Mouse (Mus musculus) liver, embryonic 11.5 days (tissue): ENCODE results near the gene H2-Oa. TPM values are rescaled to one million over a fixed set of nuclear protein-coding genes. Genes with fewer than 3 reads are reported as not detected.

ENCODE experiments used
- ATAC-seq: fragments of 200-750 bp; cut with Nextera tagmentation; replicated peaks from 2 replicates; pipeline ENCODE4 v1.8.0; 2017; ENCODE audit warnings: moderate number of reproducible peaks, mild to moderate bottlenecking, moderate TSS enrichment, moderate library complexity; ENCODE audit not compliant: low FRiP score
- DNase-seq: peaks from one replicate; pipeline ENCODE4 v3.0.0-alpha.2; 2017; ENCODE audit warnings: low spot score
- H3K27ac ChIP-seq: fragments of 300-500 bp; sonication (generic); 2 replicates; pipeline ENCODE4 v1.5.1; 2014; ENCODE audit warnings: mild to moderate bottlenecking, low read depth, low read length, control low read depth
- H3K27me3 ChIP-seq: fragments of 300-500 bp; sonication (generic); replicated peaks from 2 replicates; pipeline ENCODE4 v1.6.1; 2014; ENCODE audit warnings: low read length, mixed read lengths; ENCODE audit not compliant: control insufficient read depth, insufficient read depth
- H3K36me3 ChIP-seq: fragments of 300-500 bp; sonication (generic); 2 replicates; pipeline ENCODE4 v1.6.1; 2014; ENCODE audit warnings: mild to moderate bottlenecking, low read length, moderate library complexity, mixed read lengths; ENCODE audit not compliant: control insufficient read depth, insufficient read depth
- H3K4me1 ChIP-seq: fragments of 300-500 bp; sonication (generic); replicated peaks from 2 replicates; pipeline ENCODE4 v1.6.1; 2014; ENCODE audit warnings: low read length, mixed read lengths; ENCODE audit not compliant: control insufficient read depth, insufficient read depth
- H3K4me2 ChIP-seq: fragments of 300-500 bp; sonication (generic); 2 replicates; pipeline ENCODE4 v1.6.1; 2014; ENCODE audit warnings: mild to moderate bottlenecking, control low read depth, moderate library complexity
- H3K4me3 ChIP-seq: fragments of 300-500 bp; sonication (generic); 2 replicates; pipeline ENCODE4 v1.5.1; 2014; ENCODE audit warnings: low read depth, low read length, control low read depth
- H3K9ac ChIP-seq: fragments of 300-500 bp; sonication (generic); 2 replicates; pipeline ENCODE4 v1.6.1; 2014; ENCODE audit warnings: low read depth, low read length, control low read depth
- H3K9me3 ChIP-seq: fragments of 300-500 bp; sonication (generic); 2 replicates; pipeline ENCODE4 v1.6.1; 2016; ENCODE audit warnings: low read length, inconsistent platforms, mixed read lengths; ENCODE audit not compliant: control insufficient read depth
- WGBS: fragments of 180-500 bp; shearing (Covaris S2); extraction: QIAGEN DNeasy Blood & Tissue Kit; methylation state at CpG from one replicate; pipeline ENCODE4 v1.1.7; 2014; 5-methylcytosine and 5-hydroxymethylcytosine counted together
- polyA plus RNA-seq: library from polyadenylated mRNA; unstranded; fragments of >200 nt; fragmentation: Nextera tagmentation; extraction: Ambion mirVana; gene quantifications from 2 replicates; pipeline ENCODE4 v1.2.1, GENCODE M21; 2014

Gene H2-Oa
- polyA plus RNA-seq, 1 experiment from 2014 or later, result 0.26 TPM

GRCm38 (mm10) chr17:34106555-34106954 is 14.4 kb downstream of the H2-Oa start:
- Histone ChIP-seq H3K4me3 (no peak overlapping the region), H3K4me2 (no peak overlapping the region), H3K36me3 (peaks cover 10% of the 10 kb centered on the region), H3K27me3 (no peaks in the 10 kb centered on the region), H3K9ac (no peak overlapping the region), H3K27ac (no peak overlapping the region), H3K4me1 (no peaks in the 10 kb centered on the region; the same call in 1 of the 2 replicates), H3K9me3 (no peaks in the 10 kb centered on the region)
- DNase-seq (no peak), ATAC-seq (no peak)
- 80% methylated on average over 7 of the region's 7 CpGs for WGBS

GRCm38 (mm10) chr17:34107109-34107867 is 15.1 kb downstream of the H2-Oa start:
- H3K9ac ChIP-seq, result no peak overlapping the region
- no peak overlapping the region for H3K27ac ChIP-seq
- H3K4me2 ChIP-seq, result no peak overlapping the region
- ATAC-seq (no peak), DNase-seq (no peak)
- WGBS, result 79% methylated on average over 7 of the region's 7 CpGs
- no peaks in the 10 kb centered on the region for H3K9me3 ChIP-seq
- no peaks in the 10 kb centered on the region for H3K27me3 ChIP-seq
- H3K36me3 ChIP-seq, result peaks cover 18% of the 10 kb centered on the region
- no peak overlapping the region for H3K4me3 ChIP-seq
- H3K4me1 ChIP-seq, result no peaks in the 10 kb centered on the region

GRCm38 (mm10) chr17:34108460-34108859 is 16.3 kb downstream of the H2-Oa start:
- no peak overlapping the region for H3K9ac ChIP-seq
- no peak for DNase-seq
- H3K9me3 ChIP-seq, result no peaks in the 10 kb centered on the region
- no peaks in the 10 kb centered on the region for H3K4me1 ChIP-seq
- H3K36me3 ChIP-seq, result peaks cover 29% of the 10 kb centered on the region
- no peak overlapping the region for H3K27ac ChIP-seq
- no peak for ATAC-seq
- H3K4me3 ChIP-seq, result no peak overlapping the region
- WGBS, result 77% methylated on average over 5 of the region's 6 CpGs
- H3K27me3 ChIP-seq, result no peaks in the 10 kb centered on the region
- H3K4me2 ChIP-seq, result no peak overlapping the region

GRCm38 (mm10) chr17:34109038-34109805 is 17.1 kb downstream of the H2-Oa start:
- no peak overlapping the region for H3K27ac ChIP-seq
- WGBS, result 80% methylated on average over 14 of the region's 14 CpGs
- no peak overlapping the region for H3K4me3 ChIP-seq
- H3K9me3 ChIP-seq, result no peaks in the 10 kb centered on the region
- no peaks in the 10 kb centered on the region for H3K4me1 ChIP-seq
- no peaks in the 10 kb centered on the region for H3K27me3 ChIP-seq
- ATAC-seq (no peak), DNase-seq (no peak)
- no peak overlapping the region for H3K4me2 ChIP-seq
- peaks cover 37% of the 10 kb centered on the region for H3K36me3 ChIP-seq
- H3K9ac ChIP-seq, result no peak overlapping the region

- H3K27me3 ChIP-seq, result no peaks in the 10 kb centered on the region
- no peak overlapping the region for H3K9ac ChIP-seq
- H3K4me1 ChIP-seq, result no peaks in the 10 kb centered on the region
- no peak for ATAC-seq
- H3K4me3 ChIP-seq, result no peak overlapping the region
- H3K27ac ChIP-seq, result peak overlapping the region; percentile 45; the same call in 1 of the 2 replicates
- no peak overlapping the region for H3K4me2 ChIP-seq
- no peak for DNase-seq
- peaks cover 43% of the 10 kb centered on the region for H3K36me3 ChIP-seq
- 74% methylated on average over 3 of the region's 3 CpGs for WGBS
- no peaks in the 10 kb centered on the region for H3K9me3 ChIP-seq
These were observed 17.7 kb downstream of the H2-Oa start for GRCm38 (mm10) chr17:34109806-34110195.

GRCm38 (mm10) chr17:34110309-34110708 is 18.2 kb downstream of the H2-Oa start:
- Histone ChIP-seq H3K9ac (no peak overlapping the region), H3K27ac (peak overlapping the region; percentile 45; the same call in 1 of the 2 replicates), H3K4me3 (no peak overlapping the region), H3K4me1 (no peaks in the 10 kb centered on the region), H3K9me3 (no peaks in the 10 kb centered on the region), H3K36me3 (peaks cover 48% of the 10 kb centered on the region), H3K4me2 (no peak overlapping the region), H3K27me3 (no peaks in the 10 kb centered on the region)
- WGBS, result 71% methylated on average over 8 of the region's 8 CpGs
- DNase-seq (no peak), ATAC-seq (no peak)

- H3K4me2 ChIP-seq, result no peak overlapping the region
- no peak overlapping the region for H3K9ac ChIP-seq
- H3K9me3 ChIP-seq, result no peaks in the 10 kb centered on the region
- peaks cover 14% of the 10 kb centered on the region for H3K4me1 ChIP-seq
- peaks cover 81% of the 10 kb centered on the region for H3K36me3 ChIP-seq
- H3K4me3 ChIP-seq, result no peak overlapping the region
- 93% methylated on average over 7 of the region's 7 CpGs for WGBS
- DNase-seq (no peak), ATAC-seq (no peak)
- no peaks in the 10 kb centered on the region for H3K27me3 ChIP-seq
- no peak overlapping the region for H3K27ac ChIP-seq
These were observed 22.0 kb downstream of the H2-Oa start for GRCm38 (mm10) chr17:34114114-34114513.

- DNase-seq, result no peak
- Histone ChIP-seq H3K27me3 (no peaks in the 10 kb centered on the region), H3K9me3 (no peaks in the 10 kb centered on the region), H3K27ac (no peak overlapping the region), H3K36me3 (peaks cover 70% of the 10 kb centered on the region), H3K9ac (peak overlapping the region; percentile 97), H3K4me1 (peaks cover 14% of the 10 kb centered on the region), H3K4me2 (peak overlapping the region; percentile 97), H3K4me3 (peak overlapping the region; percentile 100)
- ATAC-seq, result no peak
- WGBS, result 50% methylated on average over 7 of the region's 7 CpGs
These were observed 24.7 kb downstream of the H2-Oa start for GRCm38 (mm10) chr17:34116736-34117370.
